Mouse (Mus musculus): ENCODE data around the gene Ttf2.

- no peak for TF ChIP-seq CTCF (IDR thresholded peaks at IDR 0.05; ENCODE audit: low read depth, low read length)
- TF ChIP-seq POLR2A (IDR thresholded peaks at IDR 0.05; ENCODE audit: extremely low read depth, insufficient read depth, low read length): no peak
Observed at GRCm38 (mm10) chr3:100895500-100895899, 74.0 kb downstream of the Ttf2 start.
